Mouse (Mus musculus) bone marrow macrophage, adult 2 months (primary cell): ENCODE results near the gene Klk11. TPM values are rescaled to one million over a fixed set of nuclear protein-coding genes. Genes with fewer than 3 reads are reported as not detected.

Experiments used
- H3K27ac ChIP-seq: 2 replicates; pipeline ENCODE4 v1.5.1; 2012; ENCODE audit warnings: low read depth, low read length; ENCODE audit not compliant: insufficient read depth
- H3K4me1 ChIP-seq: 2 replicates; pipeline ENCODE4 v1.6.1; 2012; ENCODE audit warnings: low read length; ENCODE audit not compliant: control insufficient read depth, insufficient read depth
- H3K4me3 ChIP-seq: 2 replicates; pipeline ENCODE4 v1.5.1; 2012; ENCODE audit warnings: mild to moderate bottlenecking, low read length, moderate library complexity; ENCODE audit not compliant: insufficient read depth
- CTCF ChIP-seq: IDR thresholded peaks from 2 replicates; pipeline ENCODE4 v1.5.1; 2012; ENCODE audit warnings: low read depth, mild to moderate bottlenecking, low read length, moderate library complexity
- POLR2A ChIP-seq: IDR thresholded peaks from 2 replicates; pipeline ENCODE4 v1.6.1; 2012; ENCODE audit warnings: mild to moderate bottlenecking, low read depth, low read length, borderline replicate concordance
- polyA plus RNA-seq: library from polyadenylated mRNA; stranded (reverse); fragments of >200 nt; gene quantifications from 2 replicates; pipeline ENCODE4 v1.2.4, GENCODE M21; 2012; ENCODE audit not compliant: missing spikeins, insufficient read depth, insufficient read length

The Klk11 gene
- polyA plus RNA-seq, 1 experiment, result not detected

- Histone ChIP-seq H3K27ac (no peak overlapping the region), H3K4me1 (no peaks in the 10 kb centered on the region), H3K4me3 (no peak overlapping the region)
- TF ChIP-seq POLR2A (no peak), CTCF (no peak)
Measured at GRCm38 (mm10) chr7:43789295-43789694, 14.9 kb downstream of the Klk11 start.

- Histone ChIP-seq H3K27ac (no peak within 1 kb of the TSS), H3K4me3 (no peak within 1 kb of the TSS), H3K4me1 (0 out of 2 replicates have a peak, but pooled peaks cover 1% of the 10 kb centered on the region)
- TF ChIP-seq POLR2A, result no peak
- no peak for TF ChIP-seq CTCF
Measured at GRCm38 (mm10) chr7:43791591-43791990, 17.2 kb downstream of the Klk11 start, which contains the start of gene Klk9. Klk9 (plus strand) TSS chr7:43791891.

- TF ChIP-seq CTCF (no peak), POLR2A (no peak)
- H3K27ac ChIP-seq, result no peak overlapping the region
- H3K4me1 ChIP-seq, result 0 out of 2 replicates have a peak, but pooled peaks cover 4% of the 10 kb centered on the region
- H3K4me3 ChIP-seq, result peak overlapping the region; percentile 62; the same call in 1 of the 2 replicates
Measured at GRCm38 (mm10) chr7:43796355-43796754, 22.0 kb downstream of the Klk11 start.

- no peak for TF ChIP-seq POLR2A
- no peak for TF ChIP-seq CTCF
- H3K4me3 ChIP-seq, result peak within 1 kb of the TSS; percentile 62
- no peak within 1 kb of the TSS for H3K27ac ChIP-seq
- H3K4me1 ChIP-seq, result 0 out of 2 replicates have a peak, but pooled peaks cover 4% of the 10 kb centered on the region
Measured at GRCm38 (mm10) chr7:43797333-43797769, 22.9 kb downstream of the Klk11 start, which contains the start of gene Klk8. Klk8 (plus strand) TSS chr7:43797577.

- TF ChIP-seq CTCF (no peak), POLR2A (no peak)
- Histone ChIP-seq H3K27ac (no peak overlapping the region), H3K4me3 (0 out of 2 replicates have a peak overlapping the region, but pooled peaks have one; percentile 62), H3K4me1 (0 out of 2 replicates have a peak, but pooled peaks cover 4% of the 10 kb centered on the region)
Measured at GRCm38 (mm10) chr7:43797844-43798462, 23.5 kb downstream of the Klk11 start.

GRCm38 (mm10) chr7:43799876-43800275, 25.5 kb downstream of the Klk11 start:
- no peak for TF ChIP-seq CTCF
- H3K4me1 ChIP-seq, result 0 out of 2 replicates have a peak, but pooled peaks cover 4% of the 10 kb centered on the region
- no peak overlapping the region for H3K27ac ChIP-seq
- H3K4me3 ChIP-seq, result no peak overlapping the region

GRCm38 (mm10) chr7:43810994-43811393, 36.6 kb downstream of the Klk11 start, which contains the start of gene Klk7:
Klk7 (plus strand) TSS chr7:43811294.
- Histone ChIP-seq H3K4me3 (no peak within 1 kb of the TSS), H3K4me1 (no peaks in the 10 kb centered on the region), H3K27ac (no peak within 1 kb of the TSS)
- TF ChIP-seq POLR2A (no peak), CTCF (no peak)

- Histone ChIP-seq H3K27ac (no peak overlapping the region), H3K4me1 (no peaks in the 10 kb centered on the region), H3K4me3 (no peak overlapping the region)
- no peak for TF ChIP-seq POLR2A
- TF ChIP-seq CTCF, result no peak
Measured at GRCm38 (mm10) chr7:43815211-43815610, 40.8 kb downstream of the Klk11 start.

- Histone ChIP-seq H3K27ac (no peak overlapping the region), H3K4me3 (no peak overlapping the region), H3K4me1 (no peaks in the 10 kb centered on the region)
- TF ChIP-seq CTCF, result no peak
- TF ChIP-seq POLR2A, result no peak
Measured at GRCm38 (mm10) chr7:43816746-43817145, 42.3 kb downstream of the Klk11 start.

GRCm38 (mm10) chr7:43821581-43821980, 47.2 kb downstream of the Klk11 start:
- Histone ChIP-seq H3K27ac (no peak overlapping the region), H3K4me1 (no peaks in the 10 kb centered on the region), H3K4me3 (no peak overlapping the region)
- no peak for TF ChIP-seq CTCF
- no peak for TF ChIP-seq POLR2A
